Mouse (Mus musculus) neural tube, postnatal 0 days (tissue): ENCODE measurements around the gene Prr27. TPM values are rescaled to one million over a fixed set of nuclear protein-coding genes. Genes with fewer than 3 reads are reported as not detected.

Experiments
- polyA plus RNA-seq: library from polyadenylated mRNA; unstranded; fragments of >200 nt; fragmentation: Nextera tagmentation; extraction: Ambion mirVana; gene quantifications from 2 replicates; pipeline ENCODE4 v1.2.1, GENCODE M21; 2015

Prr27 gene
- not detected in 2 replicates for polyA plus RNA-seq

GRCm38 (mm10) chr5:87825386-87825785 lies at the start of gene Prr27:
Gene Prr27 (plus strand): TSS chr5:87825686.

GRCm38 (mm10) chr5:87807782-87808181 lies 17.7 kb upstream of the Prr27 start, which contains the start of gene Csn1s2b:
Gene Csn1s2b (plus strand): TSS chr5:87808082.

GRCm38 (mm10) chr5:87884729-87885128 lies 59.2 kb downstream of the Prr27 start, which contains the start of gene Odam:
Gene Odam (plus strand): TSS chr5:87885029.

Other genes with a start within 250 kb of the Prr27 start
- not detected in 2 replicates for gene Sult1e1, start 234.1 kb upstream of the Prr27 start, polyA plus RNA-seq
- gene Csn1s1, start 159.5 kb upstream of the Prr27 start, polyA plus RNA-seq, result not detected in 2 replicates
- 0.18 TPM in 1 of 2 replicates, not detected in the other for gene Csn2, start 126.1 kb upstream of the Prr27 start, polyA plus RNA-seq
- not detected in 2 replicates for gene Csn1s2a, start 51.1 kb upstream of the Prr27 start, polyA plus RNA-seq
- not detected in 2 replicates for gene Csn1s2b, start 17.6 kb upstream of the Prr27 start, polyA plus RNA-seq
- gene Odam, start 59.3 kb downstream of the Prr27 start, polyA plus RNA-seq, result not detected in 2 replicates
- 0.47 TPM in 1 of 2 replicates, not detected in the other for gene Csn3, start 99.9 kb downstream of the Prr27 start, polyA plus RNA-seq
- gene 2310003L06Rik, start 143.8 kb downstream of the Prr27 start, polyA plus RNA-seq, result 0.22 TPM in 1 of 2 replicates, not detected in the other
- 0.61 TPM in 1 of 2 replicates, not detected in the other for gene Gm28434, start 143.8 kb downstream of the Prr27 start, polyA plus RNA-seq
- not detected in 2 replicates for gene Cabs1, start 153.8 kb downstream of the Prr27 start, polyA plus RNA-seq
- 0.32 and 0.39 TPM in 2 replicates for gene Smr3a, start 176.9 kb downstream of the Prr27 start, polyA plus RNA-seq